ENCODE assay signal across 12 mouse cellular contexts in the genomic region with DNA sequence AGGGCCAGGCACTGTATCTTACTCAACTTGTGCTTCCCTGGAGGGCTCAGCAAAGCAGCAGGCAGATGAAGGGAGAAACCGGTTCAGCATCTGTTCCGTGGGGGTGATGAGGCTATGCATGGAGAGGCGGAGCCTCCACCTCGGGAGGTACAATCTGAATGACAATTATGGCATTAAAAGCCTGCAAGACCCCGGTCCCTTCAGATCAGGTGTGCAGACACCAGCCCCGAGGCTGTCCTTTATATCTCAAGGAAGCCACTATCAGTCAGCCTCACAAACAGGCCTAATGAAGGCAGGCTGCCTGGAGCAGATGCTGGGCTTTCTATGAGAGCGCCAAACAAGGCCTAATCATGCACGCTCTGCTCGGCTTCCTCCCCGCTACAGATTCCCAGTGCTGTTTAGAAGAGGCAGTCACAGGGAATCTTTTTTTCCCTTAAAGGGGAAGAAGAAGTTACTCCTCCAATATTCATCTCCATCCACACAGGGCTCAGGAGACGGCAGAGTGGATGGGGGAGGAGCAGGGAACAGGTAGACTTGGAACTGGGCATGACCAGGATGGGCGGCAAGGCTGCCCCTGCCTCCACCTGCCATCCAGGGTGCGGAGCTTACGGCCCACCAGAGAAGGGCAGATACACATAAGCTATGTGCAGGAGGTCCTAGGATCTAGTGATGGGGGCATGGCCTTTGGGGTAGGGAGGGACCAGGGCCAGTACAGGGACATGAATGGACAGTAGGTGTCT.
A peak's percentile ranks its signal among the peaks of the same experiment; 100 is the strongest.
DNase-seq lines count a peak whose midpoint lies in the region; ATAC-seq and TF ChIP-seq lines count a peak whose summit lies in the region.
"Had no signal": no experiment of that assay in that cellular context is flagged by ENCODE, and none has a peak within 500 bp of the region (broad histone marks: within the 10 kb centered on the region; RNA-seq: fewer than 3 reads in every experiment).

No protein-coding gene starts in this region.

- no peak for TF ChIP-seq CTCF in hindbrain, postnatal 0 days (IDR thresholded peaks at IDR 0.05; ENCODE audit: low read depth)

- H3K9ac ChIP-seq in hindbrain, postnatal 0 days (replicated peaks; ENCODE audit: low read length) = no peak overlapping the region
- 0 out of 2 replicates have a peak overlapping the region, but pooled peaks have one; percentile 43 for H3K9ac ChIP-seq in neural tube, embryonic 13.5 days
- H3K9ac ChIP-seq in intestine, embryonic 15.5 days = no peak overlapping the region
- H3K9ac ChIP-seq: heart, embryonic 13.5 days had no signal

- peak; percentile 51; the same call in 1 of the 2 replicates for ATAC-seq in hindbrain, postnatal 0 days
- ATAC-seq in neural tube, embryonic 13.5 days (ENCODE audit: low read depth) = peak; percentile 32
- ATAC-seq in intestine, embryonic 15.5 days = no peak

- intact Hi-C loops in heart, postnatal 10 days (cut with DNase I) = no loop called here

- no peak overlapping the region for H3K4me3 ChIP-seq in hindbrain, postnatal 0 days (ENCODE audit: low read length)
- H3K4me3 ChIP-seq in neural tube, embryonic 13.5 days = no peak overlapping the region
- no peak overlapping the region for H3K4me3 ChIP-seq in limb, embryonic 10.5 days
- no peak overlapping the region for H3K4me3 ChIP-seq in intestine, embryonic 15.5 days (replicated peaks)
- H3K4me3 ChIP-seq: heart, embryonic 13.5 days had no signal

- H3K4me1 ChIP-seq in hindbrain, postnatal 0 days (ENCODE audit: insufficient read depth, low read length) = peaks cover 12% of the 10 kb centered on the region; the same call in 1 of the 2 replicates
- H3K4me1 ChIP-seq in neural tube, embryonic 13.5 days (replicated peaks) = peaks cover 34% of the 10 kb centered on the region
- H3K4me1 ChIP-seq in limb, embryonic 10.5 days = peaks cover 14% of the 10 kb centered on the region; the same call in 1 of the 2 replicates
- no peaks in the 10 kb centered on the region for H3K4me1 ChIP-seq in intestine, embryonic 15.5 days (replicated peaks)

- peak; percentile 10 to 12 for DNase-seq in heart, postnatal 10 days
- no peak for DNase-seq in heart, postnatal 4 days
- peak; percentile 36 for DNase-seq in brain, embryonic 18.5 days (ENCODE audit: low read depth, low spot score)
- peak; percentile 58 for DNase-seq in hindbrain, postnatal 0 days (ENCODE audit: low spot score)
- DNase-seq in limb, embryonic 10.5 days (ENCODE audit: low spot score) = no peak
- no peak for DNase-seq in kidney, adult 8-10 months
- DNase-seq: lung, postnatal 10 days; thymus, postnatal 14 days had no signal

- H3K36me3 ChIP-seq in hindbrain, postnatal 0 days (ENCODE audit: insufficient read depth, low read length) = no peaks in the 10 kb centered on the region
- H3K36me3 ChIP-seq in neural tube, embryonic 13.5 days = no peaks in the 10 kb centered on the region
- no peaks in the 10 kb centered on the region for H3K36me3 ChIP-seq in limb, embryonic 10.5 days
- H3K36me3 ChIP-seq in intestine, embryonic 15.5 days = no peaks in the 10 kb centered on the region
- H3K36me3 ChIP-seq: G1E; heart, embryonic 13.5 days had no signal

- 34% methylated on average over 14 of the region's 14 CpGs for WGBS in hindbrain, postnatal 0 days
- WGBS in neural tube, embryonic 13.5 days = 34% methylated on average over 14 of the region's 14 CpGs
- 35% methylated on average over 14 of the region's 14 CpGs for WGBS in limb, embryonic 10.5 days
- 39% methylated on average over 14 of the region's 14 CpGs for WGBS in intestine, embryonic 15.5 days

- H3K27ac ChIP-seq in hindbrain, postnatal 0 days = peak overlapping the region; percentile 52; the same call in 1 of the 2 replicates
- peak overlapping the region; percentile 70 for H3K27ac ChIP-seq in neural tube, embryonic 13.5 days (replicated peaks)
- H3K27ac ChIP-seq in limb, embryonic 10.5 days = no peak overlapping the region
- no peak overlapping the region for H3K27ac ChIP-seq in intestine, embryonic 15.5 days
- H3K27ac ChIP-seq: heart, embryonic 13.5 days had no signal

- H3K9me3 ChIP-seq in hindbrain, postnatal 0 days (ENCODE audit: low read length) = no peaks in the 10 kb centered on the region
- no peaks in the 10 kb centered on the region for H3K9me3 ChIP-seq in neural tube, embryonic 13.5 days
- no peaks in the 10 kb centered on the region for H3K9me3 ChIP-seq in limb, embryonic 10.5 days (replicated peaks)
- H3K9me3 ChIP-seq in intestine, embryonic 15.5 days = no peaks in the 10 kb centered on the region
- H3K9me3 ChIP-seq: heart, embryonic 13.5 days had no signal

- H3K4me2 ChIP-seq in hindbrain, postnatal 0 days (ENCODE audit: low read depth, low read length) = no peak overlapping the region
- no peak overlapping the region for H3K4me2 ChIP-seq in neural tube, embryonic 13.5 days
- no peak overlapping the region for H3K4me2 ChIP-seq in intestine, embryonic 15.5 days (replicated peaks)
- H3K4me2 ChIP-seq: heart, embryonic 13.5 days had no signal

- H3K27me3 ChIP-seq in hindbrain, postnatal 0 days (ENCODE audit: insufficient read depth, low read length) = no peaks in the 10 kb centered on the region
- no peaks in the 10 kb centered on the region for H3K27me3 ChIP-seq in neural tube, embryonic 13.5 days
- peaks cover 8% of the 10 kb centered on the region for H3K27me3 ChIP-seq in limb, embryonic 10.5 days (ENCODE audit: low read depth, poor library complexity, severe bottlenecking)
- H3K27me3 ChIP-seq in intestine, embryonic 15.5 days (replicated peaks) = no peaks in the 10 kb centered on the region

Comparison
In these comparisons a context has a peak if more than half of its experiments do, and no peak if none do; other contexts are left out.
1. DNase-seq: peak in heart, postnatal 10 days (2 of 2), brain, embryonic 18.5 days (single experiment) and hindbrain, postnatal 0 days (single experiment); none in heart, postnatal 4 days (single experiment), limb, embryonic 10.5 days (single experiment) and kidney, adult 8-10 months (0 of 2).
2. H3K27ac ChIP-seq: peak in hindbrain, postnatal 0 days (single experiment) and neural tube, embryonic 13.5 days (single experiment); none in limb, embryonic 10.5 days (single experiment) and intestine, embryonic 15.5 days (single experiment).